ENCODE assay signal across 8 mouse cellular contexts in the genomic region with DNA sequence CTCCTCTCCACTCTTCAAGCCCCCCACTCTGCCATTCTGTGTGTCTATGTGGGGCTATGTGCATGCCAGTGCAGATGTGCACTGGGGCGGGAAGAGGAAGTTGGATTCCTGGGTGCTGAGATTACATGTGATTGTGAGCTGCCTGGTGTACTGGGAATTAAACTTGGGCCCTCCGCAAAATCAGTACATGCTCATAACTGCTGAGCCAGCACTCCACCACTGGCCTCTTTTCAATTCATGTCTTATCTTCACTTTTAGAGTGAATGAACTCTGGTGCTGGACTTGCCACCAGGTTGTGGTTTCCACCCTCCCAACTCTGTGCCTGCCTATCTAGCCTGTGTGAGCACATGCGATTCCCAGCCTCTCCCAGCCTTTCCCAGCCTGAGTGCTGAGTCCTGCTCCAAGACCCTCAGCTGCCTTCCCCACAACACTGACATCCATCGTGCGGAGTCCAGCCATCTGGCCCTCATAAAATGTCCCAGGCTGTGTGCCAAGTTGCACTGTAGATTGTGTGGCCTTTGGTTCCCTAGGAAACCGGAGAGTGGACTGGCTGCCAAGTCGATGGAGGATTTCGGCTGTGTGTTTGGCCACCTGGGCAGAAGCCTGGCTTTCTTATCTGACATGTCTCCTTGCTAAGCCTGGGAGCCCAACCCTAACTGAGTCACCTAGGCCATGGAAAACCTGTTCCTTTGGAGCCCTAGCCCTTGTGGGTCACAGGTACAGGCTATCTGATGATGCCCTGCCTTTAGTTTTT. TPM values are rescaled to one million over a fixed set of nuclear protein-coding genes. Genes with fewer than 3 reads are reported as not detected.
DNase-seq lines count a peak whose midpoint lies in the region; ATAC-seq lines count a peak whose summit lies in the region.

No protein-coding gene starts in this region.

- H3K4me3 ChIP-seq in hindbrain, embryonic 16.5 days (ENCODE audit: low read length), result no peak overlapping the region
- no peak overlapping the region for H3K4me3 ChIP-seq in stomach, embryonic 16.5 days (replicated peaks; ENCODE audit: low read length)

- peaks cover 16% of the 10 kb centered on the region for H3K4me1 ChIP-seq in hindbrain, embryonic 16.5 days (ENCODE audit: control insufficient read depth, insufficient read depth, low read depth, low read length)
- H3K4me1 ChIP-seq in stomach, embryonic 16.5 days (ENCODE audit: control insufficient read depth, insufficient read depth, low read length), result peaks cover 21% of the 10 kb centered on the region

- no peak overlapping the region for H3K9ac ChIP-seq in hindbrain, embryonic 16.5 days (ENCODE audit: low read depth, low read length)
- no peak overlapping the region for H3K9ac ChIP-seq in stomach, embryonic 16.5 days (ENCODE audit: low read length)

- WGBS in hindbrain, embryonic 16.5 days, result 36% methylated on average over 8 of the region's 8 CpGs
- 27% methylated on average over 8 of the region's 8 CpGs for WGBS in stomach, embryonic 16.5 days

- ATAC-seq in hindbrain, embryonic 16.5 days, result peak; percentile 95
- peak; percentile 93 for ATAC-seq in stomach, embryonic 16.5 days (ENCODE audit: insufficient read depth, low FRiP score)
- ATAC-seq in activated CD4-positive, CD25-positive, alpha-beta regulatory T cell, adult 4 months, result no peak

- H3K27ac ChIP-seq in hindbrain, embryonic 16.5 days (ENCODE audit: low read depth, low read length), result peak overlapping the region; percentile 45
- H3K27ac ChIP-seq in stomach, embryonic 16.5 days (ENCODE audit: low read length), result peak overlapping the region; percentile 85

- H3K27me3 ChIP-seq in hindbrain, embryonic 16.5 days (replicated peaks; ENCODE audit: control insufficient read depth, insufficient read depth, low read length), result no peaks in the 10 kb centered on the region
- H3K27me3 ChIP-seq in stomach, embryonic 16.5 days (ENCODE audit: control insufficient read depth, insufficient read depth, low read length), result no peaks in the 10 kb centered on the region

- H3K36me3 ChIP-seq in hindbrain, embryonic 16.5 days (ENCODE audit: control insufficient read depth, insufficient read depth, low read length), result no peaks in the 10 kb centered on the region
- no peaks in the 10 kb centered on the region for H3K36me3 ChIP-seq in stomach, embryonic 16.5 days (ENCODE audit: control insufficient read depth, insufficient read depth, low read length)

- no peaks in the 10 kb centered on the region for H3K9me3 ChIP-seq in hindbrain, embryonic 16.5 days (ENCODE audit: control insufficient read depth, low read length)
- H3K9me3 ChIP-seq in stomach, embryonic 16.5 days (replicated peaks; ENCODE audit: control insufficient read depth, low read length), result no peaks in the 10 kb centered on the region

- no peak overlapping the region for H3K4me2 ChIP-seq in hindbrain, embryonic 16.5 days (ENCODE audit: low read length)
- H3K4me2 ChIP-seq in stomach, embryonic 16.5 days (ENCODE audit: low read depth, low read length), result peak overlapping the region; percentile 6; the same call in 1 of the 2 replicates

- peak; percentile 85 to 94 for DNase-seq in adrenal gland, adult (ENCODE audit: inconsistent age in 2 of 2, low spot score in 1 of 2)
- DNase-seq in cerebellum, adult 9-11 months, result peak; percentile 87
- peak; percentile 32 to 52 for DNase-seq in gastrocnemius, adult 8-10 months (ENCODE audit: low spot score in 2 of 2)
- DNase-seq in layer of hippocampus, postnatal 14 days (ENCODE audit: low spot score in 2 of 2), result peak; percentile 64 to 77
- DNase-seq in mesoderm, embryonic 11.5 days (ENCODE audit: low read depth, low spot score), result peak; percentile 79

RNA-seq across cellular contexts. Expression of gene Kdm7a, which starts 36.3 kb away (rescaled TPM):
- total RNA-seq in gastrocnemius, adult 8-10 months (2022), result 10 to 100 TPM; 26.3 to 34.3 (median 28.9) TPM
- 3.3 and 4.5 TPM in 2 replicates for polyA plus RNA-seq in hindbrain, embryonic 16.5 days (2015; fragmentation: Nextera tagmentation; extraction: Ambion mirVana)
- total RNA-seq in layer of hippocampus, postnatal 14 days (2021), result 10 to 100 TPM; 29.8 to 33.0 TPM
- 5.6 and 6.6 TPM in 2 replicates for polyA plus RNA-seq in stomach, embryonic 16.5 days (2015; fragmentation: Nextera tagmentation; extraction: Ambion mirVana)
- polyA plus RNA-seq in activated CD4-positive, CD25-positive, alpha-beta regulatory T cell, adult 4 months (2017; shearing (Covaris generic)), result 10 to 100 TPM; 10.5 to 11.4 TPM
